Mouse (Mus musculus): Measurements from ENCODE around the gene Nwd2. TPM values are rescaled to one million over a fixed set of nuclear protein-coding genes. Genes with fewer than 3 reads are reported as not detected.

Nwd2 gene
- total and polyA plus RNA-seq, 2 experiments from 2014 or later, result not detected

- no peaks in the 10 kb centered on the region for H3K27me3 ChIP-seq (ENCODE audit: control insufficient read depth, insufficient read depth, low read length)
- no peak overlapping the region for H3K4me2 ChIP-seq (ENCODE audit: low read depth, low read length)
- H3K4me1 ChIP-seq (ENCODE audit: control insufficient read depth, insufficient read depth), result no peaks in the 10 kb centered on the region
- no peak overlapping the region for H3K4me3 ChIP-seq (ENCODE audit: low read depth, low read length)
- no peaks in the 10 kb centered on the region for H3K36me3 ChIP-seq (replicated peaks; ENCODE audit: control insufficient read depth, insufficient read depth, low read length)
- no peaks in the 10 kb centered on the region for H3K9me3 ChIP-seq (replicated peaks; ENCODE audit: control insufficient read depth, low read length)
- ATAC-seq (ENCODE audit: insufficient read depth, low read depth) (no peak), DNase-seq (ENCODE audit: low spot score) (no peak)
- H3K27ac ChIP-seq (ENCODE audit: low read depth), result no peak overlapping the region
- no peak overlapping the region for H3K9ac ChIP-seq (replicated peaks; ENCODE audit: low read depth, low read length)
- TF ChIP-seq CTCF (IDR thresholded peaks at IDR 0.05; ENCODE audit: low read depth) (no peak), EP300 (IDR thresholded peaks at IDR 0.05; ENCODE audit: low read depth) (no peak)
- 72% methylated on average over 3 of the region's 3 CpGs for WGBS
Observed at GRCm38 (mm10) chr5:63728955-63729354, 80.1 kb downstream of the Nwd2 start.

GRCm38 (mm10) chr5:63735521-63735920 is 86.6 kb downstream of the Nwd2 start:
- Histone ChIP-seq H3K4me2 (ENCODE audit: low read depth, low read length) (no peak overlapping the region), H3K9me3 (replicated peaks; ENCODE audit: control insufficient read depth, low read length) (no peaks in the 10 kb centered on the region), H3K9ac (replicated peaks; ENCODE audit: low read depth, low read length) (no peak overlapping the region), H3K27ac (ENCODE audit: low read depth) (no peak overlapping the region), H3K27me3 (ENCODE audit: control insufficient read depth, insufficient read depth, low read length) (no peaks in the 10 kb centered on the region), H3K4me3 (ENCODE audit: low read depth, low read length) (no peak overlapping the region), H3K36me3 (replicated peaks; ENCODE audit: control insufficient read depth, insufficient read depth, low read length) (no peaks in the 10 kb centered on the region), H3K4me1 (ENCODE audit: control insufficient read depth, insufficient read depth) (no peaks in the 10 kb centered on the region)
- DNase-seq (ENCODE audit: low spot score), result no peak
- no peak for ATAC-seq (ENCODE audit: insufficient read depth, low read depth)
- WGBS, result 55% methylated on average over 7 of the region's 7 CpGs
- TF ChIP-seq CTCF (IDR thresholded peaks at IDR 0.05; ENCODE audit: low read depth) (no peak), EP300 (IDR thresholded peaks at IDR 0.05; ENCODE audit: low read depth) (no peak)

- Histone ChIP-seq H3K36me3 (replicated peaks; ENCODE audit: control insufficient read depth, insufficient read depth, low read length) (no peaks in the 10 kb centered on the region), H3K4me3 (ENCODE audit: low read depth, low read length) (no peak overlapping the region), H3K27ac (ENCODE audit: low read depth) (no peak overlapping the region), H3K9ac (replicated peaks; ENCODE audit: low read depth, low read length) (no peak overlapping the region), H3K4me2 (ENCODE audit: low read depth, low read length) (no peak overlapping the region), H3K27me3 (ENCODE audit: control insufficient read depth, insufficient read depth, low read length) (no peaks in the 10 kb centered on the region), H3K9me3 (replicated peaks; ENCODE audit: control insufficient read depth, low read length) (no peaks in the 10 kb centered on the region), H3K4me1 (ENCODE audit: control insufficient read depth, insufficient read depth) (no peaks in the 10 kb centered on the region)
- ATAC-seq (ENCODE audit: insufficient read depth, low read depth) (no peak), DNase-seq (ENCODE audit: low spot score) (no peak)
- 64% methylated on average over 2 of the region's 2 CpGs for WGBS
- TF ChIP-seq CTCF (IDR thresholded peaks at IDR 0.05; ENCODE audit: low read depth), result no peak
- no peak for TF ChIP-seq EP300 (IDR thresholded peaks at IDR 0.05; ENCODE audit: low read depth)
Observed at GRCm38 (mm10) chr5:63743426-63743825, 94.5 kb downstream of the Nwd2 start.

- no peak overlapping the region for H3K27ac ChIP-seq (ENCODE audit: low read depth)
- no peak overlapping the region for H3K9ac ChIP-seq (replicated peaks; ENCODE audit: low read depth, low read length)
- no peak overlapping the region for H3K4me3 ChIP-seq (ENCODE audit: low read depth, low read length)
- no peaks in the 10 kb centered on the region for H3K4me1 ChIP-seq (ENCODE audit: control insufficient read depth, insufficient read depth)
- H3K36me3 ChIP-seq (replicated peaks; ENCODE audit: control insufficient read depth, insufficient read depth, low read length), result no peaks in the 10 kb centered on the region
- no peaks in the 10 kb centered on the region for H3K9me3 ChIP-seq (replicated peaks; ENCODE audit: control insufficient read depth, low read length)
- ATAC-seq (ENCODE audit: insufficient read depth, low read depth), result no peak
- H3K4me2 ChIP-seq (ENCODE audit: low read depth, low read length), result no peak overlapping the region
- TF ChIP-seq CTCF (IDR thresholded peaks at IDR 0.05; ENCODE audit: low read depth) (no peak), EP300 (IDR thresholded peaks at IDR 0.05; ENCODE audit: low read depth) (no peak)
- WGBS, result 72% methylated on average over 2 of the region's 2 CpGs
- H3K27me3 ChIP-seq (ENCODE audit: control insufficient read depth, insufficient read depth, low read length), result no peaks in the 10 kb centered on the region
- no peak for DNase-seq (ENCODE audit: low spot score)
Observed at GRCm38 (mm10) chr5:63748299-63748698, 99.4 kb downstream of the Nwd2 start.

GRCm38 (mm10) chr5:63748759-63749158 is 99.9 kb downstream of the Nwd2 start:
- no peak for DNase-seq (ENCODE audit: low spot score)
- 75% methylated on average over 1 of the region's 1 CpGs for WGBS

GRCm38 (mm10) chr5:63755092-63755761 is 106.3 kb downstream of the Nwd2 start:
- 65% methylated on average over 5 of the region's 5 CpGs for WGBS
- Histone ChIP-seq H3K4me3 (ENCODE audit: low read depth, low read length) (no peak overlapping the region), H3K9ac (replicated peaks; ENCODE audit: low read depth, low read length) (no peak overlapping the region), H3K4me1 (ENCODE audit: control insufficient read depth, insufficient read depth) (no peaks in the 10 kb centered on the region), H3K36me3 (replicated peaks; ENCODE audit: control insufficient read depth, insufficient read depth, low read length) (no peaks in the 10 kb centered on the region), H3K27me3 (ENCODE audit: control insufficient read depth, insufficient read depth, low read length) (no peaks in the 10 kb centered on the region), H3K4me2 (ENCODE audit: low read depth, low read length) (no peak overlapping the region), H3K27ac (ENCODE audit: low read depth) (no peak overlapping the region), H3K9me3 (replicated peaks; ENCODE audit: control insufficient read depth, low read length) (no peaks in the 10 kb centered on the region)
- TF ChIP-seq EP300 (IDR thresholded peaks at IDR 0.05; ENCODE audit: low read depth) (no peak), CTCF (IDR thresholded peaks at IDR 0.05; ENCODE audit: low read depth) (no peak)
- DNase-seq (ENCODE audit: low spot score) (no peak), ATAC-seq (ENCODE audit: insufficient read depth, low read depth) (no peak)

More at GRCm38 (mm10) chr5:63748759-63749158, 99.9 kb downstream of the Nwd2 start:
- Histone ChIP-seq H3K9me3 (replicated peaks; ENCODE audit: control insufficient read depth, low read length) (no peaks in the 10 kb centered on the region), H3K4me3 (ENCODE audit: low read depth, low read length) (no peak overlapping the region), H3K4me2 (ENCODE audit: low read depth, low read length) (no peak overlapping the region), H3K4me1 (ENCODE audit: control insufficient read depth, insufficient read depth) (no peaks in the 10 kb centered on the region), H3K27me3 (ENCODE audit: control insufficient read depth, insufficient read depth, low read length) (no peaks in the 10 kb centered on the region), H3K36me3 (replicated peaks; ENCODE audit: control insufficient read depth, insufficient read depth, low read length) (no peaks in the 10 kb centered on the region), H3K27ac (ENCODE audit: low read depth) (no peak overlapping the region), H3K9ac (replicated peaks; ENCODE audit: low read depth, low read length) (no peak overlapping the region)
- no peak for ATAC-seq (ENCODE audit: insufficient read depth, low read depth)
- no peak for TF ChIP-seq CTCF (IDR thresholded peaks at IDR 0.05; ENCODE audit: low read depth)

Data from heart, postnatal 0 days (tissue).